Mouse (Mus musculus) cerebellum, postnatal 36 days (tissue): ENCODE data around the gene Pepd.

Experiments
- DNase-seq, 2 experiments: peaks; one replicate each; pipeline ENCODE4 v3.0.0; 2021 to 2022; ENCODE audit warnings: mixed read lengths in 2 of 2

Gene Pepd

GRCm38 (mm10) chr7:34985216-34985615 lies 73.0 kb downstream of the Pepd start:
- no peak for DNase-seq

DNA sequence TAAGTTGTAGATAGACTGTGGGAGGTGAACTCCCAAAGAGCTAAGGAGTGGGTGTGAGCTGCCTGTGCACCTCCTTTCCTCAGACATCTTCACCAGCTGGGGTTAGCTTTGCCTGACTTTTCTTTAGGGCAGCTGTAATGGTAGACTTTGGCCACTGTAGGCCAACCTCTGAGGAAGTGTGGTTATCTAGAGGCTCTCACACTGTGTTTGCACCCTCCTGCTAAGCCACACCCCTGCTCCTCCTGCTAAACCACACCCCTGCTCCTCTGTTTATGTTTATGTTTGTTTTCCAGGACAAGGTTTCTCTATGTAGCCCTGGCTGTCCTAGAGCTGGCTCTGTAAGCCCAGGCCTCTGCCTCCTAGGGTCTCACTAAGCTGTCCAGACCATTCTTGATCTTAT lies 73.5 kb downstream of the Pepd start:
- no peak for DNase-seq

GRCm38 (mm10) chr7:34986575-34987150 lies 74.5 kb downstream of the Pepd start:
- no peak for DNase-seq

- no peak for DNase-seq
Observed at GRCm38 (mm10) chr7:34987258-34987657, 75.1 kb downstream of the Pepd start.

DNA sequence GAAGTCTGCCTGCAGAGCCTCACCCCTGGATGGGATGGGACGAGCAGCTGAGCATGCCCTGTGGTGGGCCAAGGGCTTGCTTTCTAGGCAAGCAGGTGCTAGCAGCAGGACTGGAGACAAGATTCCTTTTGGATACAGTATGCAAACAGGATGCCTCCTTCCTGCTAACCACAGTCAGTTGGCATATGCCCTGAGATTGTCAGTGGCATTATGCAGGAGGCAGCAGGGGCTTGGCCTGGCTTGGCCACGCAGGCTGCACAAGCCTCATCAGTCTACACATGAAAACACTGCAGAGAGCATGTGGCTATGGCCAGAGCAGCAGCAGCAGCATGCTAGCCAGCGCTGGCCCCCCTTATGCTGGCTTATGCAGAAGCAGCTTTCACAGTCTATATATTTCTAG lies 76.3 kb downstream of the Pepd start:
- no peak for DNase-seq

DNA sequence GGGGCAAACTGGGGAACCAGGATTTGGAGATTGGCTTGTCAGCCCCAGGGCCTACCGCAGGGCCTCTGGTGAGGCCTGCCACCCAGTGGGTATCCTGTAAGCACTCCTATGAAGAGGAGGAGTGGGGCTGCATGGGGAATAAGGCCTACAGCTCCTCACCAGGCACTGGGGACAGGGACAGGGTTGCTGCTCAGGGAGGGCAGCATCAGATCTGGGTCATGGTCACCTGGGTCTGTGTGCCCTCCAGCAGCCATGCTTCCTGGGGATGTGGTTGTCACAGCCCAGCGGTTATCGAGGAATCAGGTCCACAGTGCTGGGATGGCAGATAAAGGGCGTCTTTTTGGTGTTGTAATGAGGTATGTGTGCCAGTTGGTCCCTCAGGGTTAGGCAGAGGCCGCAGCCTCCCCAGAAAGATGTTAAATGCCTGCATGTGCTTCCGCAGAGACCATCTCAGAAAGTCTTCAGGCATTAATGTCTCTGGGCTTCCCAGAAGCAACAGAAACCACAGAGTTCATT lies 79.6 kb downstream of the Pepd start:
- DNase-seq: no peak

- DNase-seq: no peak
Observed at GRCm38 (mm10) chr7:34992766-34993165, 80.6 kb downstream of the Pepd start.

GRCm38 (mm10) chr7:34995872-34996662 lies 83.9 kb downstream of the Pepd start:
- no peak for DNase-seq

DNA sequence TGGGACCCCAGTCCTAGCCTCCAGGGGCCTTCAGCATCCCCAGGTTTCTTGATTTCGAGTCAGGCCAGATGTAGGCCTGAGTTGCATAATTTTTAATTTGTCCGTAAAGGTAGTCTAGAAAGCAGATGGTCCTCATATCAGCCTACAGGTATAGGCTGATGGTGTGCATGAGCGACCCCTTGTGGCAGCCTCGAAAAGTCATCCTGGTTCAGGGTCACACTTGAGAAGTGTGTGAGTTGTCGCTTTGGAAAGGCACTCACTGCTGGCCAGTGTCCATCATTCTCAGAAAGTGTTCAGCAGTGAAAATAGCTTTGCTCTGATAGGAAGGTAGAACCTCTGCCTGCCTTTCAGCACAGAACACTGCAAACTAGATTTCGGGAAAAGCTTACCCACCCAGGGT lies 88.7 kb downstream of the Pepd start:
- DNase-seq: peak; percentile 27 to 35

GRCm38 (mm10) chr7:35003171-35003737 lies 91.1 kb downstream of the Pepd start:
- DNase-seq: no peak

DNA sequence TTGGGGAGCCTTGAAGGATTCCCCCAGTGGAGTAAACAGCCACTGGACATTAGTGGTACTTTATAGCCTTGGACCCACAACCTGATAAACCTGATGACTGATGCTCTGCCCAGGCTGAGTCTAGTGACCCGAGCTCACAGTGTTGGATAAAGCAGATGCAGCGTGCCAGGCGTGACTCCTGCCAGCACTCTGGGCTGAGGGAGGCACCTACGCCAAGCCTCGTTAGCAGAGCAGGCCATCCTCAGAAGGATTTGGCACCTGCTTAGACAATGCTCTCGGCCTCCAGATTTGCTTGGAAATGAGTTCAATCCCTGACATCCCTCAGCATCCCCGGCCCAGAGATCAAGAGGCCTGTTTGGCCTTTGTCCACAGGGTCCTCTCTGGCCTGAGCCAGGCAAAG lies 94.5 kb downstream of the Pepd start:
- DNase-seq: no peak

DNA sequence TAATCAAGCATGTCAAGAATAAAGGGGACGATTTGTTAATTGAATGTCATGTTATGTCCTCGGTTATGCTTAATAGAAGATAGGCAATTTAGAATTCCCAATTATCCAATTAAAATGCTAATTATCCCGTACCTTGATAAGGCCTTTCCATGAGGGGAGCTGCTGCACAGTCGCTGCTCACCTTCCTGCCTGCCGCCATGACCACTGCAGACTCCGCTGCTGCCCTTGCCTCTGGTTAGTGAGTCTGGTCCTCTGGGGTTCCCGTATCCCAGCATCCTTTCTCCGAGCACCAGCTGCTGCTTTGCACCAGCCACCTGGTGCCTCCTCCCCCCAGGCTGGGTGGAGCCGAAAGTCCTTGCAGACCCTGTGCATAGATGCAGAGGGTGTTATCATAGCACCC lies 101.0 kb downstream of the Pepd start:
- DNase-seq: no peak

- DNase-seq: no peak
Observed at GRCm38 (mm10) chr7:35015252-35015651, 103.1 kb downstream of the Pepd start.

DNA sequence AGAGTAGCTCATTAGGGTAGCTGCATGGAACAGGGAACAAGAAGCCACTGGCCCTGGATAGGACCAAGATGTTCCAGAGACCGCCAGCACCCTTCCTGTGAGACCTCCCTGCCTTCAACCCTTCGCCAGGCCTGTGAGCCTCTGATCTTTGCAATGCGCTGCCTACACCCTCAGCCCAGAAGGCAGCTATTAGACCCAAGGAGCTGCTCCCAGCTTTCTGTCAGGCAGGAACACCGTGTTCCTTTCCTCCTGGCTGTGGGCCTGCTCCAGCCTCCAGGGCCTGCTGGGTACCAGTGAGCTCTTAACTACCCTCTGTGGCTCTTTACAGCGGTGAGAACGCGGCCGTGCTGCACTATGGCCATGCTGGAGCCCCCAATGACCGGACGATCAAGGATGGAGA lies 109.2 kb downstream of the Pepd start:
- no peak for DNase-seq

- no peak for DNase-seq
Observed at GRCm38 (mm10) chr7:35023251-35023650, 111.1 kb downstream of the Pepd start.

GRCm38 (mm10) chr7:35024426-35024825 lies 112.2 kb downstream of the Pepd start:
- no peak for DNase-seq

GRCm38 (mm10) chr7:35025409-35026275 lies 113.5 kb downstream of the Pepd start:
- DNase-seq: peak; percentile 82 to 87

DNA sequence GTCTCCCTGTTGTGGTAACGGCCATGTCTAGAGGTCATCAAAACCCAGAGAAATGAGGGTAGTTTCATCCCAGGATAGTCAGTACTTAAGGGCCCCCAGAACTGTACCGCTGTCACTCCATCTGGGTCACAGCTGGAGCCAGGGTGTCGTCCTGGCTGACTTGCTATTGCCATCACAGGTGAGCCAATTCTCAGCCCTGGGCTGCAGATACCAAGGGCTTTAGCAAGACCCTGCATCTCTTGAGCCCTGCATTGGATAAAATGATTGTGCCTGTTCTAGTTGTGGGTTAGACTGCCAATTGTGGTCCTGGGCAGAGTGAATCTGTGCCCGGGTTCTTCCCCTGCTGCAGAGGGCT lies 114.1 kb downstream of the Pepd start:
- no peak for DNase-seq

- DNase-seq: peak in 1 of 2 experiments; percentile 37
Observed at GRCm38 (mm10) chr7:35026838-35027291, 114.7 kb downstream of the Pepd start.

GRCm38 (mm10) chr7:35027801-35028420 lies 115.7 kb downstream of the Pepd start:
- no peak for DNase-seq

DNA sequence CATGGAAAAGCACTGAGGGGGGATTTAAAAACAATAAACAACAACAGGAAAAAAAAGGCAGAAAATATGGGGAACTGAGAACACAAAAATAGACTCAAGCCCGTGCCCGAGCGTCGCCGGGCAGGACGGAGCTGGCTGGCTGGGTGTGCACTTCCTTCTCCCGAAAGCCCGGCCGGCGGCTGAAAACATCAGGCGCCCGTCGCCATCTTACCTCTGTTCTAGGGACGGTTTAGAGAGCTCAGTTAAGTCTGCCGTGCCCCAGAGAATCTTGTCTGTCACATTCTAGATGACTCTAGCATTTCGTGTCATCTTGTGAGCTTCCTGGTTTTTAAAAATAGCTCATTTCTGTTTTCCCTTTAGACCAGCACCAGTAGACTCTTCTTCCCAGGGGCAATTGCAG lies 116.4 kb downstream of the Pepd start:
- DNase-seq: no peak

- DNase-seq: no peak
Observed at GRCm38 (mm10) chr7:35029228-35029627, 117.0 kb downstream of the Pepd start.

GRCm38 (mm10) chr7:35029648-35030047 lies 117.5 kb downstream of the Pepd start:
- no peak for DNase-seq
